Mouse (Mus musculus) cerebellum, postnatal 14 days (tissue): ENCODE measurements around the gene Kidins220.

ENCODE experiments used
- DNase-seq, 2 experiments: peaks; one replicate each; pipeline ENCODE4 v3.0.0; 2021; ENCODE audit warnings: mixed read lengths in 2 of 2

Gene Kidins220

DNA sequence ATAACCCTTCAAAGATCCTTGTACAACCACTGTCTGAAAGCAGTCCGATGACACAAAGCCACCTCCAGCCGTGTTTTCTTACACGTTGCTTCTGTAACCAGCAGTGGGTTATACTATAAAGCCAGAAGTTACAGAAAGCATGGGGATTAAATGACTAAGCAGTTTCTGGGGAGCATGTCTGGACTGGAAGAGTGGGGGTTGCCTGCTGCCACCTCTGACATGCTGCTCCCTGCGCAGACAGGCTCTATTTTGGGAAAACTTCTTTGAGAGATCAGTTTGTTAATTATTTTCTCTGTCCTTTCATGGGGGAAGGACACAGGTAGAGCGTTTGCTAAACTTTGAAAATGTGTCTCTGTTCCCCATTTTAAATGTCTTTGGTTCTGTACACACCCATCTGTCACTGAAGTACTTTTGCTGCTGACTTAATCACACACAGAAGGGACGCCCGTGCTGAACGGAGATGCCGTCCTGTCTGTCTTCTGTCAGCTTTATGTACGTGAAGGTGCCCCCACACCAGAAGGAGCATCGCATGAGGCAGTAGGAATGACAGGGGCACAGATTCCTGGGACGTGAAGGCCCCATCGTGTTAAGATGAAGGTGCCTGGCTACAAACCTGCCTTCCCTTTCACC is 11.2 kb upstream of the Kidins220 start:
- no peak for DNase-seq

DNA sequence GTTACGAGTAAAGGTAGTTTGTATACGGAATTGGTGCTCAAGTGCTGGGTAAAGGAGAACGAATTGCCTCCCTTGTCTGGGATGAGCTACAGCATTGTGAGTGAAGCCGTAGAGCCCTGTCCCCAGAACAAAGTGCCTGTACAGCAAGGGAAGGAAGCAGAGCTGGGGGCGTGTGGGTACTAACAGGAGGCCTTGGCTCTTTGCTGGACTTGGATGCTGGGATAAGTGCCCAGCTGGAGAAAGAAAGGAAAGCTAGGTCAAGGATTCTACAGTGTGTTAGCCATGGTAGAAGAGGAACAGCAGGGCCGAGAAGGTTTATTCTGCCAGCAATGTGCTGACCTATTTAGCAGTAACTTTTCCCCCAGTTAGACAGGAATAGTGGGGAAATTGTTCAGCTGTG is 9.3 kb upstream of the Kidins220 start:
- DNase-seq: peak; percentile 52 to 60

DNA sequence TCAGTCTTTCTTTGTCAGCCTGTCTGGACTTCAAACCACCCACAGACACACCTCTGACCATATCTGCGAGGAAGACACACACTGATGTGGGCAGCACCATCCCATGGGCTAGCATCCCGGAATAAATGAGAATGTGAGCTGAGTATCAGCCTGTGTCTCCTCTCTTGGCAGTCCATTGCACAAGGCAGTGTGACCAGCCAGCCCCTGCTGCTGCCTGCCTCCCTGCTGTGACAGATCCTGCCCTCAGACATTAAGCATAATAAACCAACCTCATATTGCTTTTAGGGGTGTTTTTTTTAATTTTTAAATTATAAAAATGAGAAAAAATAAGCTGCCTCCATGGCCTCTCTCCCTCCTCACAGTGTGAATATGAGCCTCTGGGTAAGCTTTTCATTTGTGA is 8.7 kb upstream of the Kidins220 start:
- DNase-seq: peak; percentile 57 to 59

DNA sequence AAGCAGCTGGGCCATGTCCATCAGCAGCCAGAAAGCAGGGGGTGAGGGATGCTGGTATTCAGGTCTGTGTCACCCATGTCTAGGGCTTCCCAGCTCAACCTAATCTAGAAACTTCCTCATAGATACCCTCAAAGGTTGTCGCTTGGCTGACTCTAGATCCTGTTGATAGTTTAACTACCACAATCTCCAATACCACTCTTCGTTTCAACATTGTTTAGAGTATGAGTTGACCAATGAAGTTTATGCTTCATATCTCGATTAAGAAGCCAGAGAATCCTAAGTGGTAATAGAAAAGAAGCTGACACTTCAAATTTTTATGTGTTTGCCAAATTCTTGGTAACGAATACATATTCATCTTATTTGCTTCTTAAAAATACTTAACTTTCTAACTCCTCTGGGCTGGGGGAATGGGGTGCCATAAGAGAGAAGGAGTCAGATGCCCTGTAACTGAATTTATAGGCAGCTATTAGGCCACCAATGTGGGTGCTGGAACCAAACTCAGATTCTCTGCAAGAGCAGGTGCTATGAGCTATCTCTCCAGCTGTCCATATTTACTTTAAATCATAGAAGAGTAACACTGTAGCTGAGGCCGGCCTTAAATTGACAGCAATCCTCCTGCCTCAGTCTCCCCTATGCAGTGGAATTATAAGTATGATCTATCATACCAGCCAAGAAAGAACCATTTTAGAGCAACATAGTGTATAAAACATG is 3.1 kb upstream of the Kidins220 start:
- DNase-seq: no peak

DNA sequence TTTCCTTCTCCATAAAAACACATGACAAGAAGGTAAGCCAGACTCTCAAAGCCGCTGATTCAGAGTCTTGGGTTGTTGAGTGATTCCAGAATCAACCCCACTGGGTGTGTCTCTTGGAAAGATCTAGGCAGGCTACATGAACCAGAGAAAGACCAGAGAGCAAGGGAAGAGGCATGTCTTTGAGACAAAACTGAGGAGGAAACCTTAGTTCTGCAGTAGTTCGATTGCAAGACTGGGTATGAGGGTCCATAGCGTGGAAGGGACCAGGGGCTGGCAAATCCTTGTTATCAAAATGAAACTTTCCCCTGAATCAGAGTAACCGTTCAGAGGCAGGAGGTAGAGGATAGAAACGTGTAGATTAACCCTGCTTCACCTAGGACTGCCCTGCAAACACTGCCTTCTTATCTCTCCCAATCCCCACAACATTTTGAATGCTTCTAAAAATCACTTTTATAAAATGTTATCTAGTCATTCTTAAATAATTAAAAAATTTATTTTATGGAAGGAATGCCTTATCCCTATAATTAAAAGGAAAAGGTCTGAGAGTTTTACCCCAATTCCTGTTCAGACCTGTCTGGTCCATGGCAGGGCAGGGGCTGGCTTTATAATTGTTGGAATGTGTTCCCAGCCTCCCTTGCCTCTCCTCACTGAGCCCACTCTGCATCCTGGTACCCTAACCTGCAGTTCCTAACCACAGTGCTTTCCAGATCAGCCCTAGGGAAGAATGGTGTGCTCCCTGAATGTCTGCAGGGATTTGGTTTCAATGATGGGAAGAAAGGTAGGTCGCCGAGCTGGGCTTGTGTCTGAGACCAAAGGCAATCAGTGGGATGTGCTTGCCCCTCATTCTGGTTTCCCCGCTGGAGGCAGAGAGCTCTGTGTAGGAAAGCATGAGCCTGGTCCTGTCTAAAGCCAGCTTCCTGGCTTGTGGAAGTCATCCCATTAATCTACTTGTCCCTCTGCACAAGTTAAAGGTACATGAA is 2.1 kb upstream of the Kidins220 start:
- DNase-seq: no peak

DNA sequence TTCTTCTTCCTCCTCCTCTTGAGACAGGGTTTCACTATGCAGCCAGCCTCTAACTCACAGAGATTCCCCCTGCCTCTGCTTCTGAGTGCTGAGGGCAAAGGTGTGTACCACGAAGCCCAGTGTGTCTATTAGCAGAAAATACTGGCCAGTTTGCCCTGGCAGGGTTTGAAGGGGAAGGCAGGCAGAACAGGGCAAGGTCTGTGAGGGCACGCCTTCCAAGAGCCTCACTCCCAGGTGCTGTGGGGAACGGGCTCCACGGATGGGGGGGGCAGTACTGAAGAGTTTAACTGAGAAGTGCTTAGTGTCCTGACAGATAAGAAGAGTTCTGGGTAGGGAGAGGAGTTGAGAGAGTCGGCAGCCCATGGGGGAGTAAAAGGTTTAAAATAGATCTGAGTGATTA is 1.1 kb upstream of the Kidins220 start:
- no peak for DNase-seq

DNA sequence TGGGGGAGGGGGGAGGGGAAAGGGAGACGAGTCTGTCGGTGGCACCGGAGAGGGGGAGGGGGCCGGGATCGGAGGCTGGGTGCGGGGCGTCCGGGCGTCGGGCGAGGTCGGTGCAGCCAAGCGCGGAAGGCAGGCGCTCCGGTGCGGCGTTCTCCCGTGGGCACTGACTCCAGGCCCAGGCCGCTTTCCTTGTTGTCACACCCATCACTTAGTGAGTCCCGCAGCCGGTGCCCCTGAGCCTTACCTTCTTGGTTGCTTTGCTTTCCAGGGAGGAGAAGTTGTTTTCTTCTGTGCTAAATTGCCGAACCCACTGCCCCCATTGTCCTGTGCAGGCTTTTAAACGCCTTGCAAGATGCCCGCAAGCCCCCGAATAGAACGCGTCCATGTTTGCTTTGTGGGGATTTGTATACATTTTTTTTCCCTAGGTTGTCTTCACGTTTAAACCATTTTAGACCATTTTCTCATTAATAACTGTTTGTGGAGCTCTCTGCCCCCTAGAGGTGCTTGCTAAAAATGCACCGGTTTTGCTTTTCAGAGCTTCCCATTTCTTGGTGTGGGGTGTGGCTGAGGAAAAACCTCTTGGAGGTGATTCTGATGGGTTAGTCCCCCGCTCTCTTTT is 499 bp downstream of the Kidins220 start:
- peak; percentile 77 to 82 for DNase-seq

DNA sequence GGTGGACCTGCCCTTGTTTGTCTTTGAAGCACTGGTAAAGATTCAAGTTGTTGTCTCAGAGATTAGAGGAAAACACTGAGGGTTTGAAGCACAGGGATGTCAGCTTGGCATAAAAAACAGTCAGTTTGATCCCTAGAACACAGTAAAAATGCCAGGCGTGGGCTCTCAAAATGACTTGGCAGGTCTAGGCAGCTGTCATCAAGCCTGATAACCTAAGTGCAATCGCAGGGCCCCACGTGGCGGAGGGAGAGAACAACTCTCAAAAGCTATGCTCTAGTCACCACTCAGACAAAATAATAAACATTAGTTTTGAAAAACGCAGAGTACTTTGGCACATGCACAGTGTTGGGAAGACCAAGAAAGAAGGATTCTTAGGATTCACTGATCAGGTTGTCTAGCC is 10.5 kb downstream of the Kidins220 start:
- DNase-seq: no peak

DNA sequence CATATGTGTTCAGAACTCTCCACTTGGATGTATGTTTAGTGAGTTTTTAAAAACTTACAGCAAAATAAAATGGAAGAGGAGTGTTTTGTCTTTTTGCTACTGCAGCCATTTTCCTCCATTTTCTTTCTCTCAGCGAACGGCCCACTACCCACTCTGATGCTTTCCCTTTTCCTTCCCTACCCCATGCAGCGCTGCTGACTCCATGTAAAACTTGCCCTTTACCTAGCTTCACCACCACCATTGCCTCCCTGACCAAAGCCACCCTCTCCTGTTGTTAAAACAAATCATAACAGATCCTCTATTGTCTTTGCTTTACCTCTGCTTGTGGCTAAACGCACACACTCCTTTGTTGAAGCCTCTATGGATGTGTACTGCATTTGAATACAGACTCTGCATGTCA is 20.6 kb downstream of the Kidins220 start:
- DNase-seq: no peak

DNA sequence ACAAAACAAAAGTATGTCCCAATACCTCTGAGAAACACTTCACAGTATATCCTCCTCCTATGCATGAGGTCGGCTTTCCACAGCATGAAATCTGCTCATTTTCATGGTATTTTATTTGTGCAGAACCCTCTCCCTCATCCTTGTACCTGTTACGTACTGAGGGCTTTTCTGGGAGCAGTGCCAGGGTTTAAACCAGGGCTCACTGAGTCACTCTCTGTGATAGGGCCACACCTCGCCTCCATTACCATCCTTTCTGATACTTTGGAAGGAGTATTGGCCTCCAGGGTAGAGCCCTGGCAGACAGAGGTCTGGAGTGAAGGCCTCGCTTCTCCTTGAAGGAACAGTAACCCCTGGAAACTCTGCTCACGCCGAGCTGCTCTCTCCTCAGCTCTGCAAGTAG is 30.6 kb downstream of the Kidins220 start:
- no peak for DNase-seq

DNA sequence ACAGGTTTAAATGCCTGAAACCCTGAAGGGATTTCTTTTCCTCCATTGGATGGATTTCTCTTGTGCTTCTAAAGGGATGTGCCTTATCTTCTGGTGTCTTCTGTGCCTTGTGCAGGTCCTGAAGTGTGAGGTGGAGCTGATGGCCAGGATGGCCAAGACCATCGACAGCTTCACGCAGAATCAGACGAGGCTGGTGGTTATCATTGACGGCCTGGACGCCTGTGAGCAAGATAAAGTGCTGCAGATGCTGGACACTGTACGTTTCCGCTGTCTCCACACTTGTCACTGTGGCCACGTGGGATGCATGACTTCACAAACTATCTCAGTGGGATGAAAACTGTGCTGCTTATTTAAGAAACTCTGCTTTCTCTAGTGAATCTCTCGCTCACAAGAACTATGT is 35.2 kb downstream of the Kidins220 start:
- no peak for DNase-seq

DNA sequence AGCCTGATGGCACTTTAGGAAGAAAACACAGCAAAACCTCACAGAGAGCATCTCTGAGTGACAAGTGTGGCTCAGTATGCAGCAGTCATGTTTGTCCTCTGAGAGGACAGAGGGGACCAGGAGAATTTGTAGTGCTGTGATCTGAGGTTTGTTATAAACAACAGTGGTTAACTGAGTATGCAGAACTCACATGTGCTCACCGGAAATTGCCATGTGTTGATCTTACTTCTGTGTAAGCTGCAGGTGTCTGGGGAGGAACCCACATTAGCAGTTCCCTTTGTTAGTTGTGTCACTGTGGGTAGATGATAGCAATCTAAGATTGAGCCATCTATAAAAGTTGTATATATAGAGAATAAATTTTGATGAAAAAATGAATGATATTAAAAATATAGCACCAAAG is 35.7 kb downstream of the Kidins220 start:
- DNase-seq: no peak

DNA sequence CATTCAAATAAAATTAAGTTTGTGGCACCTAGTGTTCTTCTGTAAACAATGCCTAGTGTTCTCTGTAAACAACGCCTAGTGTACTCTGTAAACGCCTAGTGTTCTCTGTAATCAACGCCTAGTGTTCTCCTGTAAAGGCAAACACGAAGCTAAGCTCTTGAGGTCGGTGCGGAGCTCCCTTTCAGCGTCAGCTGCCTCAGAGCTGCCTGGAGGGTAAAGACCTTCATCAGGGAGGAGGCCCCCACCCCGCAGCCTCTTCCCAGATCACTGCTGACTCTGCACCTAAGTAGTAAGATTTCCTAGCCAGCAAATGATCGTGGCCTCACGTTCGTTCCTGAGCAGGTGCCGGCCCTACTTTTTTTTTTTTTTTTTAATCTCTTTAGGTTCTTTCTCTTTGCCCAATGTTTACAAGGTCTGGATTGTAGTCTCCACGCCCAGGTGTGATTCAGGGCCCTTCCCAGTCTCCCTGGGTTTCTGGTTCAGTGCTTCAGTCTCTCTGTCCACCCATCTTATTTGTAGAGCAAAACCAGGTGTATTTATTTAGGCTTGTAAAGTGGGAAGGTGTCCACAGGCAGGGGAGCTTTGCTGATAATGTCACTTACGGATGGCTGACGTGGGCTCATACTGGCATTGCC is 37.1 kb downstream of the Kidins220 start:
- no peak for DNase-seq

DNA sequence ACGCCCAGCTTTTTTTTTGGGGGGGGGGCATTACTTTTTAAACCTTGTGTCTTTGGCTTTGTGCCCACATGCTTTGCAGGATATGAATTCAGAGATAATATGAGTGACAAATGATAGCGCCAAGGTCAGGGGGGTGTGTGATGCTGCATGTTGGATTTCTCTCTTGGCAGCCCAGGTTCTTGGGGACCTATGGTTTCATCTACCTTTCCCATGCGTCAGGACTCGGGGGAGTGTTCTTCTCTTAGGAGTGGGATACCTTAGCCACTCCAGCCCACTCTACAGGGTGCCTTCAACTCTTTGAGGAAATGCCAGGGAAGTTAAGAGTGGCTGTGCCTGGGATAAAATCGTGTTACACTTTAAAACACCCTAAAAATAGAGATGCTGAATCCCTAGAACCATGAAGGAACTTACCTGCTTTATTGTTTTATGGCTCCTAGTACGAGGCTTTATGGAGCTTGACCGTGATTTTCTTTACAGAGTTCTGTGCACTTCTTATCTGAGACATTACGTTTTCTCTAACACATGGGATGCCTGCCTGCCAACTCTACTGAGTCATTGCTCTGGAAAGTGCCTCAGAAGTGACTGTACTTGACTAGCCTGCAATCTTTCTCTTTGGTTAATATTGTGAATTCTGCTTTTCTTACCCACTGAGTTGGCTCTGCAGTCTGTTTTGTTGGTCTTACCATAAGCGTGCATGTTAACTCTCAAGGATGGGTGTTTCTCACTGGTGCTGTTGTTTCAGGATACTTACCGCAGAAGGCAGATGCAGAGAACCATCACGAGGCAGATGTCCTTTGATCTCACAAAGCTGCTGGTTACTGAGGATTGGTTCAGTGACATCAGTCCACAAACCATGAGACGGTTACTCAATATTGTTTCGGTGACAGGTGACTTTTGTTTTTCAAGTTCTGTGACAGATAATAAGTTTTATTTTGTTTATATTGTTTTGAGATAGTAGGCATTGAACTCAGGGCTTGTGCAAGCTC is 38.1 kb downstream of the Kidins220 start:
- no peak for DNase-seq

DNA sequence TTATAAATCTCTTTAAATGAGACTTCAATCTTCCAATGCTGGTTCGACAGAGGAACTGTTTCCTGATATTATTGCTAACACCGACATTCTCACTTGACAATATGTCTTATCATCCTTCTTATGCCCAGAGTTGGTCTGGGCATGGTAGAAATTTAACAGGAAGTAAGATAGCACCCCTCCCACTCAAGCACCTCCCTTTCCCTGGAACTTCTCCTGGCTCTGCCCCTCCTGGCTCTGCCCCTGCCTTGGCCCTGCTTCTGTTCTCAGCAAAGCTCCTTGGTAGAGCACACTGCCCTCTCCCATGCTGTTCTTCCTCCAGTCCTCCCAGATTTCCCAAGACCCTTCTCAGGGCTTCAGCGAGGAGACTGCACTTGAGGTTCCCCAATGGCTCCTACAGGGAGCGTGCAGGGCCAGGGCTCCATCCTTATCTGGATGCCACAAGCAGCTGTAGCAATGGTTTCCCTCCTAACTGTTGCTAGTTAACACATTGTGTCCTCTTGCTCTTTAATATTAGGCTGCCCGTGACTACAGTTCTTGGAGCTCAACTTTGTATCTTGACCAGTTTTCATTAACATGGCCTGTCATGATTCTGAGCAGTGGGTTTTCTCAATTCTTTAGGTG is 39.7 kb downstream of the Kidins220 start:
- DNase-seq: no peak

DNA sequence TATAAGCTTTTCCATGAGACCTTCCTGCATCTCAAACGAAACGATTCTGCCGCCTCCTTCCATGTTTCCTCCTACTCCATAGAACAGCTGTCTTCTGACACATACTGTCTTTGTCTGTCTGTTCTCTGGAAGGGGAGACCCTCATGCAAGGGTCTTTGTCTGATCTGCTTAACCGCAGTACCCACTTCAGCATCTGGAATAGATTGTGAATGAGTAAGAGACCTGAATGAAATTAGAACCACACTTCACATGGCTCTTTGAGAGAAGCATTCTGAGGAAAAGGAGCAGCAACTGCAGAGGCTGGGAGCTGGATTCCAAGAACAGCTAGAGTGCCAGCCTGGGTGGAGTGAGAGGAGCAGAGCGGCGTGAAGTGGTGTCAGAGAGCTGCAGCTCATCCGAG is 40.2 kb downstream of the Kidins220 start:
- no peak for DNase-seq

DNA sequence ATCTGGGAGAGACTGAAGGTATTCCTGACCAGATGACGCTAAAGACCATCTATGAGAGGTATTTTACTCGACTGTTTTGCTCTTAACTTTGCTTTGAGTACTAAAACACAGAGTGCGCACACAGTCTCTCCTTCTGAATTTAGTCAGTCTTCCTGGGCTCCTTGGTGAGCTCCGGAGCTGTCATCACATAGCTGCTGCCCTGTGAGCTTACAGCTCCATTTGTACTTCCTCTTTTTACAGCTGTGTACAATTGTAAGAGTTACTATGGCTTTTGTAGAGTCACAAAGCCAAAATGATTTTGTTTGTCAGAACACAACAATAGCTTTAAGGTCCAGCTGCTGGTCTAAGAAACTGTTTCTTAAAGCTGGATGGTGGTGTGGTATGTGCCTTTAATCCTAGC is 42.3 kb downstream of the Kidins220 start:
- no peak for DNase-seq

DNA sequence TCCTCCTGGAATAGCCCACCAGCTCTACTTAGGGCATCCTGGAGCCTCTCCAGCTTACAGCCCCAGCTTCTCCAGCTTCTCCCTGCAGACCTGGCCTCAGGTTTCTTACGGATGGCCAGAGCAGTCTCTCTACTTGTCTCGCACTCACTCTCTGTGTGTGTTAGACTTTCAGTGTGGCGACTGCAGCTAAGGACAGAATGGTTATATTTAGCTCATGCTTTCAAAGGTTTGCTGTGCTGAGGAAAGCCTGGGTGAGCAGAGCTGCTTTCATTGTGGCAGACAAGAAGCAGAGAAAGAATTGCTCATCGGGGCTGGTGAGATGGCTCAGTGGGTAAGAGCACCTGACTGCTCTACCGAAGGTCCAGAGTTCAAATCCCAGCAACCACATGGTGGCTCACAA is 46.3 kb downstream of the Kidins220 start:
- DNase-seq: no peak

DNA sequence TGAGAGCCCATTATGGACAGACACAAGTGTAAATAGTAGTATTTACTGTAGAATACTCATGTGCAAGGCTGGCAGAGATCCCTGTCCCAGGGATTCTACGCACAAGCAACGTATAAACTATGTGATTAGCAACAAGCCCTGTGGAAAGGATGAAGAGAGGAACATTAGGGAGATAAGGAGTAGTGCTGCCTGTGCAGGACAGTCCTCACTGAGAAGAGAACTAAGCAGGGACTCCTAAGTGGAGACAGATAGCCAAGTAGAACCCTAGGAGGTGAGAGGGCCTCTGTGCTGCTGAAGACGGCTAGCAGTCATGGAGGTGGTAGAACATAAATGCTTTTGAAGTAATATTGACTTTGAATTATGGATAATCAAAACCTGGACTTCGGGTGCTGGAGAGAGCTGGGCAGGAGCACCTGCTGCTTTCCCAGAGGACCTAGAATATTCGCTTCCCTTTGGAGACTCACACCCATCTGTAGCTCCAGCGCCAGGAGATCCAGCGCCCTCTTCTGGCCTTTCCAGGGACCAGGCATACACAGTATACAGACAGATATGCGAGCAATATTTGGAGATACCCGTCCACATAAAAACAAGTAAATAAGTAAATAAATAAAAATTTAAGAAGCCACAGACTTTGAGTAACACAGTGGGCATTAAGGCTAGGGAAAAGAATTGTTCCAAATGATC is 50.3 kb downstream of the Kidins220 start:
- DNase-seq: peak in 1 of 2 experiments; percentile 45

DNA sequence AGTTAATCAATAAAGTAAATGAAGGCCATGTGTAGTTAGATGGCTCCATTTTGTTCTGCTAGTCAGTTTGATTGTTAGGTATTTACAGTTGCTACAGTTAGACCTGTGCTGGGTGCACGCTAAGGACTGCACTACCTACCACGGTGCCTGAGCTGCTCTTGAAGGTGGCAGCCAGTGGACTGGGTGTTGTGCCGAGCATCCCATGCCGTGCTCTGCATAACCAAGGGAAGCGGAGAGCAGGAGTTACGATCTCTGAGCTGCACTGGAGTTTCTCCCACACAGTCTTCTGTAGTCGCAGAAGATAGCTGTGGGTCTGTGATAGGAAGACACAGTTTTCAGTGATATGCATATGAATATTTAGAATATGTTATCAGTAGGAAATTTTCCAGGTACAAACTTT is 51.6 kb downstream of the Kidins220 start:
- DNase-seq: no peak
